Mouse (Mus musculus) ES-E14 (cell line): Measurements from ENCODE around the gene Map3k12. TPM values are rescaled to one million over a fixed set of nuclear protein-coding genes. Genes with fewer than 3 reads are reported as not detected.

ENCODE experiments used
- DNase-seq: peaks from one replicate; pipeline ENCODE4 v3.0.0-alpha.2; 2013; ENCODE audit warnings: low read depth, low spot score
- H3K27ac ChIP-seq: 2 replicates; pipeline ENCODE4 v1.5.1; 2012; ENCODE audit warnings: low read depth, mild to moderate bottlenecking, low read length, moderate library complexity, mixed read lengths; ENCODE audit not compliant: poor library complexity, insufficient read depth, severe bottlenecking
- H3K36me3 ChIP-seq: 2 replicates; pipeline ENCODE4 v1.6.1; 2012; ENCODE audit warnings: mild to moderate bottlenecking, low read length, moderate library complexity, mixed read lengths; ENCODE audit not compliant: control insufficient read depth, poor library complexity, insufficient read depth, severe bottlenecking
- H3K4me1 ChIP-seq, 2 experiments: fragments of 150-350 bp in 1 of 2; sonication (generic) in 1 of 2; 2 replicates each; pipeline ENCODE4 v1.6.1; 2012; ENCODE audit warnings: low read length in 2 of 2, mild to moderate bottlenecking in 1 of 2, mixed read lengths in 1 of 2; ENCODE audit not compliant: control insufficient read depth in 2 of 2, insufficient read depth in 2 of 2, poor library complexity in 1 of 2
- H3K4me3 ChIP-seq, 2 experiments: fragments of 150-350 bp in 1 of 2; sonication (generic) in 1 of 2; 2 replicates each; pipeline ENCODE4 v1.5.1; 2012; ENCODE audit warnings: low read length in 2 of 2, low read depth in 1 of 2, mild to moderate bottlenecking in 1 of 2, mixed read lengths in 1 of 2; ENCODE audit not compliant: insufficient read depth in 1 of 2, poor library complexity in 1 of 2, severe bottlenecking in 1 of 2
- H3K9ac ChIP-seq: 2 replicates; pipeline ENCODE4 v1.6.1; 2012; ENCODE audit warnings: low read depth, mild to moderate bottlenecking, low read length, mixed read lengths; ENCODE audit not compliant: poor library complexity, insufficient read depth, severe bottlenecking
- H3K9me3 ChIP-seq: fragments of 150-350 bp; sonication (generic); 2 replicates; pipeline ENCODE4 v1.6.1; 2012; ENCODE audit warnings: low read depth, mild to moderate bottlenecking, low read length; ENCODE audit not compliant: control insufficient read depth, insufficient read depth
- CHD2 ChIP-seq: IDR thresholded peaks from 2 replicates; pipeline ENCODE4 v1.6.1; 2014; ENCODE audit warnings: mild to moderate bottlenecking, low read depth, low read length, inconsistent platforms
- HCFC1 ChIP-seq: IDR thresholded peaks from 2 replicates; pipeline ENCODE4 v1.6.1; 2012; ENCODE audit warnings: low read length, inconsistent platforms, borderline replicate concordance; ENCODE audit not compliant: insufficient read depth
- MAFK ChIP-seq: IDR thresholded peaks from 2 replicates; pipeline ENCODE4 v1.6.1; 2014; ENCODE audit warnings: mild to moderate bottlenecking, low read depth, low read length, inconsistent platforms; ENCODE audit not compliant: insufficient read depth
- ZC3H11A ChIP-seq: IDR thresholded peaks from 2 replicates; pipeline ENCODE4 v1.6.1; 2012; ENCODE audit warnings: low read depth, mild to moderate bottlenecking, inconsistent platforms, low read length, borderline replicate concordance
- ZNF384 ChIP-seq: IDR thresholded peaks from 2 replicates; pipeline ENCODE4 v1.6.1; 2012; ENCODE audit warnings: low read depth, low read length, inconsistent platforms
- in situ Hi-C, 2 experiments: fragments of 600-800 bp; cut with MboI; formaldehyde crosslinking; loops; one replicate each; pipeline ENCODE4 v1.15.1; 2025; ENCODE audit warnings: low sequenced_read_pairs in 2 of 2, inconsistent platforms in 1 of 2; ENCODE audit not compliant: unreplicated experiment in 2 of 2
- total RNA-seq: library from RNA; depleted of rRNA; stranded (reverse); fragments of 300-350 nt; gene quantifications from 2 replicates; pipeline ENCODE4 v1.2.3, GENCODE M21; 2012

Gene Map3k12
- total RNA-seq, 1 experiment, result 18.1 TPM

DNA sequence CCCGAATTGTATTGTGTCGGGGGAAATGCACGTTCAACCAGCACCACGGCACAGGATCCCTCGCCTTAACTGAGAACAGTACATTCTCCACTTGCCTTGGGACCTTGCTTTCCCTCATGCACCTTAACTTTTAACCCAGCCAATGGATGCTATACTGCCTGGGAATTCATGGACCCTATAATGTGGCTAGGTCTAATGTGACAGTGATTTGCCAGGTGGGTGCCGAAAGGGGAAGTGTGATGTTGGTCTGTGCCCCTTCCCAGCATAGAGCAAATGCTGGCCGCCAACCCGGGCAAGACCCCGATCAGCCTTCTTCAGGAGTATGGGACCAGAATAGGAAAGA lies 2.0 kb upstream of the Map3k12 start:
- Histone ChIP-seq H3K27ac (peak overlapping the region; percentile 99; the same call in 1 of the 2 replicates), H3K4me3 (peak overlapping the region; percentile 92 to 93), H3K4me1 (peaks cover 0 to 9% of the 10 kb centered on the region in 2 experiments; a peak in 2 of 4 replicates), H3K9me3 (no peaks in the 10 kb centered on the region), H3K9ac (peak overlapping the region; percentile 99), H3K36me3 (peaks cover 29% of the 10 kb centered on the region)
- TF ChIP-seq HCFC1 (no peak), ZNF384 (no peak), CHD2 (no peak)
- in situ Hi-C loops, result no loop called here
- no peak for DNase-seq

- Histone ChIP-seq H3K4me1 (peaks cover 0 to 9% of the 10 kb centered on the region in 2 experiments; a peak in 2 of 4 replicates), H3K9ac (peak within 1 kb of the TSS; percentile 99), H3K9me3 (no peaks in the 10 kb centered on the region), H3K36me3 (peaks cover 26% of the 10 kb centered on the region), H3K27ac (peak within 1 kb of the TSS; percentile 99), H3K4me3 (peak within 1 kb of the TSS; percentile 92 to 93)
- TF ChIP-seq MAFK, result no peak
- TF ChIP-seq ZC3H11A, result no peak
- 0 out of 2 replicates have a peak, but pooled peaks have one; percentile 31 for TF ChIP-seq CHD2
- TF ChIP-seq ZNF384, result peak; percentile 97
- peak; percentile 87 for TF ChIP-seq HCFC1
- in situ Hi-C loops, result no loop called here
- peak; percentile 99 for DNase-seq
These were observed 1.4 kb upstream of the Map3k12 start, which contains the start of gene Tarbp2 for GRCm38 (mm10) chr15:102517976-102518858. Tarbp2 (plus strand) TSS chr15:102518192.

DNA sequence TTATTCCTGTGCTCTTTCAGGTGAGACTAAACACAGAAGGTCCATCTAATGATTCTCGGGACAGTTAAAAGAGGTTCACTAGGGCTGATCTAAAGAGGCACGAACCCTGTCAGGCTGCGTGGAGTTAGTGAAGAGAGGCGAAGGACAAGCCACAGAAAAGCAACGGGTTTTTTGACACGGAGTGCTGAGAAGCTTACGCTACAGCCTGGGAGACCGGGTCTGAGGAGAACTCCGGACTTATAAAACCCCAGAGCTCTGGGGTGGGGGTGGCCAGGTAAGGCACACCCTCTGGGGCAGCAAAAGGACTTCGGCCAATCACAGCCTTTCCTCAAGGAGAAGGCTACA lies 739 bp upstream of the Map3k12 start:
- peaks cover 21% of the 10 kb centered on the region for H3K36me3 ChIP-seq
- no peak for DNase-seq
- H3K27ac ChIP-seq, result no peak overlapping the region
- in situ Hi-C loops, result no loop called here
- peak overlapping the region; percentile 80 to 84 for H3K4me3 ChIP-seq
- H3K9ac ChIP-seq, result peak overlapping the region; percentile 63
- H3K9me3 ChIP-seq, result no peaks in the 10 kb centered on the region
- peaks cover 0 to 9% of the 10 kb centered on the region in 2 experiments; a peak in 2 of 4 replicates for H3K4me1 ChIP-seq
- TF ChIP-seq ZC3H11A, result no peak
- TF ChIP-seq HCFC1, result no peak
- no peak for TF ChIP-seq MAFK
- TF ChIP-seq CHD2, result no peak
- no peak for TF ChIP-seq ZNF384

GRCm38 (mm10) chr15:102516293-102516692 lies 571 bp downstream of the Map3k12 start:
- Histone ChIP-seq H3K9me3 (no peaks in the 10 kb centered on the region), H3K9ac (peak overlapping the region; percentile 81), H3K27ac (peak overlapping the region; percentile 2; the same call in 1 of the 2 replicates), H3K4me1 (peaks cover 0 to 15% of the 10 kb centered on the region in 2 experiments; a peak in 2 of 4 replicates), H3K4me3 (peak overlapping the region; percentile 80 to 84), H3K36me3 (peaks cover 10% of the 10 kb centered on the region)
- DNase-seq, result no peak
- no peak for TF ChIP-seq CHD2
- no peak for TF ChIP-seq ZNF384
- no peak for TF ChIP-seq ZC3H11A
- TF ChIP-seq HCFC1, result no peak
- no peak for TF ChIP-seq MAFK
- in situ Hi-C loops, result no loop called here
